Mouse (Mus musculus): ENCODE results near the gene Ano2.

DNA sequence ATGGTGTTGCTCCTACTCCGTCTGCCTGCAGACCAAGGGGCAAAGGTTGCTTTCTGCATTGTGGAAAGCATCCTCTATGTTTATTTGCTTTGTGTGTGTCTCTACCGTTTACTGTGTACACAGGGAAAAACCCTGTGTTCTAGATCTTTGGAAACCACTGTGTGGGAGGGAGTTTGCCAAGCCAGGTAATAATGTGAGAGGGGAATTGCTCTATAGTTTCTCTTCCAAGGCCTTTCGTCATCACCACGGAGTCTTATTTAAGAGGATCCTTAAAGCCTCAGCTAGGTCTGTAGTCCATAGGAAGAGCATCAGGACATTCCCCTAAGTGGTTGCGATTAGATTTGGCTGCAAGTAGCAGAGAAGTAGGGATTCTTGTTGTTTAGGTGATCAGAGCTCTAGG is 32.3 kb upstream of the Ano2 start:
- TF ChIP-seq POLR2A (IDR thresholded peaks at IDR 0.05; ENCODE audit: borderline replicate concordance, extremely low read depth, low read depth, low read length) (no peak), CTCF (IDR thresholded peaks at IDR 0.05; ENCODE audit: insufficient read depth, low read length) (no peak)

Measured in lung, adult 2 months (tissue).